Mouse (Mus musculus): ENCODE data around the gene Inpp5d.

DNA sequence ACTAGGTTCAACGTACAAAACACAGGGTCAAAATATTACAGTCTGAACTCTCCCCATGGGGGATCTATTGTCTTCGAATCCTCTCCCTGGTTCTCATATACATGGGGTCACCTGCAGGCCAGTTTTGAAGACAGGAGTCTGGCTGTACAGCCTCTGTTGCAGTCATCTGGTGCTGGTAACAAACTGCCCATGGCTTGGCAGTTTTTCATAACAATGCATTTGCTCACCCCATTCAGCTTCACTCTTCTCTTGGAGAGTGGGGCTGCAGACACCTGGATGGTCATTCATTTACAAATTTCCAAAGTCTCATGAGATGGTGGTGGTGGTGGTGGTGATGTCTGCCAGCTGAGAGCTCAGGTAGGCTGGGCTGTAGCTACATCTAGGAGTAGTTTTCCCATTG lies 109.0 kb downstream of the Inpp5d start:
- TF ChIP-seq CTCF (IDR thresholded peaks at IDR 0.05; ENCODE audit: extremely low read depth, insufficient read length, insufficient replicate concordance, low read depth, low read length) = no peak
- no peak for TF ChIP-seq POLR2A (IDR thresholded peaks at IDR 0.05; ENCODE audit: low read depth, low read length)
